Mouse (Mus musculus): Measurements from ENCODE around the gene Miga2. TPM values are rescaled to one million over a fixed set of nuclear protein-coding genes. Genes with fewer than 3 reads are reported as not detected.

Gene Miga2
- polyA plus RNA-seq (2012; fragmentation: generic; extraction: Trizol) = 10 to 100 TPM; 11.1 to 13.4 TPM

DNA sequence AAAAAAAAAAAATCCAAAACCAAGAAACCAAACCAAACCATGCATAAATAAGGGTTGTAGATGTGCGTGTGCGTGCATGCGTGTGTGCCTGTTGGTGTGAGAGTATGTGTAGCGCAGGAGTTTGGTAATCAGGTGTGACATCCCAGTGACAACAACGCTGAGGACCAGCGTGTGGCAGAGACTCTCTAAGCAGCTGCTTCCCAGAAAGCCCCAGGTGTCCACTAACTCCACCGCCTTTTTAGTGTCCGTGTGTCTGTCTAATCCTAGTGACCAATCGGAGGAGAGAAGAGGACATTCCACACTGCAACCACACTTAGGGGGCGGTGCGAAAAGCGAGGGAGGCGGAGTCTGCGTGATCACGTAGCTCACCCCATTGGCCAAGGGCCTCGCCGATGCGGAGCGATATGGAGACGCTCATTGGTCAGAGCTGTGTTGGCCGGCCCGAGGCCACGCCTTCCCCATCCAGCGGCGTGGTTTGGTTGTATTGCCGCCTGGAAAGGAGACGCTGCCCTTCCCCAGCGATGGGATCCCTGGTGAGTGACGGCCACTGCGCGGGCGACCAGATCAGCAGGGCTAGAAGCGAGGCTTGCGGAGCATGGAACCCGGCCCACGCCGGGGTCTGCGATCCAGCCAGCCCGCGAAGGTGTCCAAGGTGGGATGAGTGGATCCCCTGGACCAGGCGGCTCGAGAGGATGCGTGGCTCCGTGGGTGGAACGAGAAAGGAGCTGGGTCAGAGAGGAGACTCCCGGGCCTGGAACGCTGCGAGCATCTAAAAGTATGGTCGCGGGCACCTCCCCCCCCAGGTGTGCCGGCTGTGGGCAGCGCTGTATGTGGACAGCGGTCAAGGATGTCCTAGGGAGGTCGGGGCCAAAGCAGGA, at the start of gene Miga2:
Miga2 (plus strand) TSS at position 461 of the 878 bp plus-strand sequence.

GRCm38 (mm10) chr2:30358533-30359531, 5.2 kb upstream of the Miga2 start, which contains the start of gene Sh3glb2:
Sh3glb2 (minus strand) TSS chr2:30359337.

DNA sequence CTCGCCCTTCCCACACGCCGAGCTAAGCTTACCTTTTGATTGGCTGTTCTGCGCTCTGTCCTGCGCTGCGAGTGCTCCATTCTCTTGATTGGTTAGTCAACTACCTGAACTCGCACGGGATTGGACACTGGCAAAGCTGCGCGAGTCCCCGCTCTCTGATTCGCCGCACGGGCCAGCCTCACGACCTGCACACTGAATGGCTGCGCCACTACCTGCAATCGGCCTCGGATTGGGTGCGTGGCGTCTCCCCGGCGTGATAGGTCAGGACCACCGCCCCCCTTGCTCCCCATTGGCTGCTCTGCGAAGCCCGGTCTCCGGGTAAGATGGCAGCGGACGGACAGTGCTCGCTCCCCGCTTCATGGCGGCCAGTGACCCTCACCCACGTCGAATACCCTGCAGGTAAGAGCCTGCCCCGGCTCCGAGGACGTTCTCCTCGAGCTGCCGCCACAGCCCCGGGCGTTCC, 28.1 kb downstream of the Miga2 start, which contains the start of gene Dolpp1:
Dolpp1 (plus strand) TSS at position 141 of the 463 bp plus-strand sequence.

DNA sequence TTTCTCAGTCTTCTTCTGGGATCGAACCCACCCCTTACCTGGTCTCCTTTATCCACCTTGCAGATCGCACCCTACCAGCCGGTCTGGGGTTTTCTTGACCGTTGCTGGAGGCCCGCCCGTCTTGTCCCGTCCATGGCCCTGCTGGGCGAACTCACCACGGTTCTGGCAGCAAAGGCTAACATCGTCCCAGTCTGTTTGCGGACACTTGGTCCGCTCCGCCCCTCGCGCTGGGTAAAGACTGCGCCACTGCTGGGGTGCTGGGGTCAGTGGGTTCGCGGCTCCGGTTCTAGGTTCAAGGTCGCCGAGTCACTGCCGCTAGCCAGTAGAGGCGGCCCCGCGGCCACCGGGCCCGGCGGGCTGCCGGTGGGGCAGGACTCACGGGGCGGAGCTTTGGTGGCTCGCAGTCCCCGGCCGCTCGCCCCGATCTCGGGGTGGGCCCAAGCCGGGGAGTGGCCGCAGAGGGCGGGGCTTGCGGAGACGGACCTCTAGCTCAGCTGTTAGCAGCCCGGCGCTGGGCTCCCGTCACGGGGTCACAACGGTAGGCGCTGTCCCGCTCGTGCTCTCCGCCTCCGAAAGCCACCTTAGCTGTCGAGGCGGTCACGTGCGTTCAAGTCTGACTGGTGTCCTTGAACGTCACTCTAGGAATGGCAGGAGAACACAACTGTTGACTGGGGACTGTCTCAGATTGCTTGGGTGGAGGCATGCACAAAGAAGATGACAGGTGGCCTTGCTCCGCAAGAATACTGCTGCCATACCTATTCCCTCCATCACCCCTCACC, 51.3 kb downstream of the Miga2 start, which contains the start of gene Crat:
Crat (minus strand) TSS at position 657 of the 779 bp plus-strand sequence.

DNA sequence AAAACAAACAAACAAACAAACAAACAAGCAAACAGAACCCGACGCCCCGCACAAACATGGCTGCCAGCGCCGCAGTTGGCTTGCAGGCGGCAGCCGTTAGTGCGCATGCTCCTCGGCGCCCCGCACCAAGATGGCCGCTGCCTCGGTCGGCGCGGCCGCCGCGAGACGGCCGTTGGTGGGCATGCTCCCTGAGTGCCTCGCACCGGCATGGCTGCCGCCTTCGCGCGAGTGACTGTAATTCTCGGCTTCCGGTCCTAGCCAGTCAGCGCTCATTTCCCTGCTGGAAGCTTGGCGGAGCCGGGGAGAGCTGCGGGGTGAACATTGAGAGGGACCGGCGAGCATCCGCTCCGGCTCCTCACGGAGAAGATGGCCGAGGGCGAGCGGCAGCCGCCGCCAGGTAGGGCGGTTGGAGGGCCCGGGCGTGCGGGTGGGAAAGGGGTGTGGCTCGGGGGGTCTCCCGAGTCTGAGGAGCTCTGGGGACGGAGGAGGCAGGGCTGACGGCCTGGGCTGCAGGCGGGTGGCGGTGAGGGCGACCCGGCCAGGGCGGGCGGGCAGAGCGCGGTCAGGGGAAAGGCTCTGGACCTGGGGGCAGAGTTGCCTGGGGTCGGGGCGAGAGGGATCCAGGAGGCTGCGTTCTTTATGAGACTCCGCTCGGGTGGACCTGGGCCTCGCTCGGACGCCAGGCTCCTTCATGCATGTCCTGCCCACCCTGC, 52.1 kb downstream of the Miga2 start, which contains the start of gene Ptpa:
Ptpa (plus strand) TSS at position 104 of the 713 bp plus-strand sequence.

Other genes with a start within 250 kb of the Miga2 start
- 10 to 100 TPM in 1 of 2 experiments, 1 to 10 TPM in 1; 4.4 to 21.5 TPM for gene Zer1, start 239.6 kb upstream of the Miga2 start, polyA plus RNA-seq (2012; fragmentation: generic; extraction: Trizol)
- gene Tbc1d13, start 230.5 kb upstream of the Miga2 start, polyA plus RNA-seq (2012; fragmentation: generic; extraction: Trizol) = 10 to 100 TPM; 13.9 to 25.8 TPM
- gene Endog, start 192.7 kb upstream of the Miga2 start, polyA plus RNA-seq (2012; fragmentation: generic; extraction: Trizol) = 10 to 100 TPM; 10.4 to 13.7 TPM
- gene Spout1, start 185.8 kb upstream of the Miga2 start, polyA plus RNA-seq (2012; fragmentation: generic; extraction: Trizol) = 10 to 100 TPM; 26.1 to 26.9 TPM
- gene Kyat1, start 158.4 kb upstream of the Miga2 start, polyA plus RNA-seq (2012; fragmentation: generic; extraction: Trizol) = 1 to 10 TPM; 1.1 to 5.2 TPM
- 10 to 100 TPM in 1 of 2 experiments, 1 to 10 TPM in 1; 3.1 to 16.0 TPM for gene Lrrc8a, start 126.5 kb upstream of the Miga2 start, polyA plus RNA-seq (2012; fragmentation: generic; extraction: Trizol)
- under 1 TPM in 1 of 2 experiments, not detected in 1; 0.93 TPM for gene Gm28035, start 123.7 kb upstream of the Miga2 start, polyA plus RNA-seq (2012; fragmentation: generic; extraction: Trizol)
- 10 to 100 TPM in 1 of 2 experiments, 1 to 10 TPM in 1; 1.5 to 68.0 TPM for gene Phyhd1, start 98.0 kb upstream of the Miga2 start, polyA plus RNA-seq (2012; fragmentation: generic; extraction: Trizol)
- under 1 TPM in 1 of 2 experiments, not detected in 1; 0.13 TPM for gene Gm28038, start 83.2 kb upstream of the Miga2 start, polyA plus RNA-seq (2012; fragmentation: generic; extraction: Trizol)
- gene Dolk, start 77.9 kb upstream of the Miga2 start, polyA plus RNA-seq (2012; fragmentation: generic; extraction: Trizol) = 10 to 100 TPM; 17.9 to 22.9 TPM
- 10 to 100 TPM; 20.9 to 25.4 TPM for gene Nup188, start 77.8 kb upstream of the Miga2 start, polyA plus RNA-seq (2012; fragmentation: generic; extraction: Trizol)
- gene Sh3glb2, start 4.9 kb upstream of the Miga2 start, polyA plus RNA-seq (2012; fragmentation: generic; extraction: Trizol) = 10 to 100 TPM; 66.1 to 76.8 TPM
- gene Dolpp1, start 28.0 kb downstream of the Miga2 start, polyA plus RNA-seq (2012; fragmentation: generic; extraction: Trizol) = 10 to 100 TPM in 1 of 2 experiments, 1 to 10 TPM in 1; 6.2 to 11.9 TPM
- 10 to 100 TPM; 18.0 to 41.9 TPM for gene Crat, start 51.6 kb downstream of the Miga2 start, polyA plus RNA-seq (2012; fragmentation: generic; extraction: Trizol)
- 100 to 1,000 TPM; 190 to 281 TPM for gene Ptpa, start 51.8 kb downstream of the Miga2 start, polyA plus RNA-seq (2012; fragmentation: generic; extraction: Trizol)
- 10 to 100 TPM; 57.3 to 74.9 TPM for gene Ier5l, start 110.0 kb downstream of the Miga2 start, polyA plus RNA-seq (2012; fragmentation: generic; extraction: Trizol)
- gene Cstad, start 230.8 kb downstream of the Miga2 start, polyA plus RNA-seq (2012; fragmentation: generic; extraction: Trizol) = 1 to 10 TPM in 1 of 2 experiments, under 1 TPM in 1; 0.12 to 6.2 TPM